Mouse (Mus musculus) cerebral cortex, adult 2 months (tissue): ENCODE data around the gene Fbxw10.

Source experiments
- WGBS: fragments of 180-500 bp; shearing (Covaris S2); methylation state at CpG from one replicate; pipeline ENCODE4 v1.1.7; 2018; 5-methylcytosine and 5-hydroxymethylcytosine counted together

The Fbxw10 gene

GRCm38 (mm10) chr11:62846961-62847654 lies at the start of gene Fbxw10:
Gene Fbxw10, plus strand, starts transcription at chr11:62847069.
- 31% methylated on average over 12 of the region's 12 CpGs for WGBS

DNA sequence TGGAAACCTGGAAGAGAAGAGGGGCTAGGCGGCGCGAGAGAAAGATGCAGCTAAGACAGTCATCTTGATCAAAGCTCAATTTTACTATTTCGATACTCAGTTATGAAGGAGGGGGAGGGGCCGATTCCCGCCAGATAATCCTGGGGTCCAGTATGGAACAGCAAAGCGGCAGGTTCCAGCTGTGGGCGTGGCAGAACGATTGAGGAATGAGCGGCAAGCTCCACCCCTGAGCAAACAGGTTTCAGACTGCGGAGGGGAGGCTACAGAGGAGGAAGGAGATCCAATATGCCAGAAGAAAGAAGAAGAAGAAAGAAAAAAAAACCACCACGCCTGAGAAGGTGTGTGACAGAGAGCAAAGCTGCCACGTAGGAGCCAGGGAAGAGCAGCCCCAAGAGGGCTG lies 42.8 kb upstream of the Fbxw10 start:
- WGBS, result 60% methylated on average over 13 of the region's 13 CpGs

DNA sequence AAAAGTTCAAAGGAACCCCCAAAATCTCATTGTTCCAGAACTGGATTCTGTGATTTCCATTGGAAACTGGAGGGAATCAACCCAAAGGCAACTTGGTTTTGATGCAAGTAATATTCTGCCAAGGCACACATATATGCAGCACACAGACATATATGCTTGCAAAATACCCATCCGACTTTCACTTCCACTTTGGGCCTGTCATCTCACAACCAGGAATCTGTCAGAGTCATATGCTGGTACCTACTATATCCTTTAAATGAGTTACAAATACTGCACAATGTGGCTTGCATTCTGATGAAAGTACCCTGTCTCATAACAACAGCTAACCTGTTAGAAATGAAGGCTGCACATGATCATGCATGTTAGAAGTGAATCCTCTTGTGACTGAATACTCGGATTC lies 38.9 kb upstream of the Fbxw10 start:
- WGBS, result 92% methylated on average over 2 of the region's 2 CpGs

- 75% methylated on average over 4 of the region's 4 CpGs for whole genome bisulfite sequencing
Measured at GRCm38 (mm10) chr11:62809201-62809600, 37.7 kb upstream of the Fbxw10 start.

GRCm38 (mm10) chr11:62812268-62812667 lies 34.6 kb upstream of the Fbxw10 start:
- 86% methylated on average over 6 of the region's 6 CpGs for WGBS

- WGBS, result 55% methylated on average over 1 of the region's 1 CpGs
Measured at GRCm38 (mm10) chr11:62813497-62813896, 33.4 kb upstream of the Fbxw10 start.

DNA sequence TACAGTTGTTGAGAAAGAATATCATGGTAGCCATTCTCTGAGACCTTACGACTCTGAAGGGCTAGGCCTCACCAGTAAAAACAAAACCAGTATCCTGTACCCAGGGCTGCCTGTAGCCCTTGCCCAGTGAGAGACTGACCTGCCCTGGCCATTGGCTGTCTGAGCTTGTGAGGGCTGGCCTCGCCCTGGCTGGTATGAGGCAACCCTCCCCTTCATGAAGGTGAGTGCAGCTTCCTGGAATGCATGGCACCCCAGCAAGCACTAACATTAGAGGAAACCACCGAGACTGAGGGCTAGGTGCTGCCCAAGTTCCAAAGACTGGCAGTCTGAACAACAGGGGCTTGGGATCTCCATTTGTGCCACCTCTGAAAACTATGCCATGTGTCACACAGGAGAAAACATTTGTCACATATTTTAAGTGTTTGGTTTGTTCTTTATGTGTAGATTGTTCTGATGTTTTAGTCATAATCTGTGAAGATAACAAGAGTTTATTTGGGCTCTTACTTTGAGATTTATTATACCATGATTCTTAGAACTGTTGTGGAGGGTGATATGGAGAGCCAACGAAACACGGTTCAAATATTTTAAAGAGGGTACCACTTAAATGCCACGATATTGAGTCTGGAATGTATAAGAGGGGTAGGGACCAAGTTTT lies 32.8 kb upstream of the Fbxw10 start:
- WGBS, result 83% methylated on average over 6 of the region's 6 CpGs

- 49% methylated on average over 4 of the region's 4 CpGs for WGBS
Measured at GRCm38 (mm10) chr11:62814625-62815024, 32.2 kb upstream of the Fbxw10 start.

DNA sequence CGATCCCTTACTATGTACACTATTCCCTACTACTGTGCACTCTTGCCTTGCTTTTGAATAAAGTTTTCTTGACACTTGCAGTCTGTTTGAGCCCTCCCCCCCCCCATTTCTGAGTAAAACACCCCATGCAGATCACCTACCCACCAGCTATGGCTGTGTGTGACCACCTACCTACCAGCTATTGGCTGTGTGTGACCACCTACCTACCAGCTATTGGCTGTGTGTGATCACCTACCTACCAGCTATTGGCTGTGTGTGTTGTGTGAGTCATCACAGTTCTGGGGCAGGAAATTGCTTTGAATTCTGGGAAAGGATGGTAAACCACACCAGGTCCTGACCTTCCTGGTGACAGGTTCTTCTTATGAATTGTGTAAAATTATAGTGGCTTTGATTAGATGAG lies 31.4 kb upstream of the Fbxw10 start:
- WGBS, result 100% methylated on average over 1 of the region's 1 CpGs

- 68% methylated on average over 6 of the region's 6 CpGs for WGBS
Measured at GRCm38 (mm10) chr11:62816591-62816990, 30.3 kb upstream of the Fbxw10 start.

- 95% methylated on average over 8 of the region's 8 CpGs for WGBS
Measured at GRCm38 (mm10) chr11:62819059-62819686, 27.7 kb upstream of the Fbxw10 start.

- 2% methylated on average over 15 of the region's 15 CpGs for WGBS
Measured at GRCm38 (mm10) chr11:62820059-62820541, 26.8 kb upstream of the Fbxw10 start, which contains the start of gene Trim16. Gene Trim16, plus strand, starts transcription at chr11:62820231.

- 11% methylated on average over 16 of the region's 16 CpGs for WGBS
Measured at GRCm38 (mm10) chr11:62820661-62821437, 26.0 kb upstream of the Fbxw10 start.

- WGBS, result 61% methylated on average over 5 of the region's 5 CpGs
Measured at GRCm38 (mm10) chr11:62821893-62822292, 25.0 kb upstream of the Fbxw10 start.

DNA sequence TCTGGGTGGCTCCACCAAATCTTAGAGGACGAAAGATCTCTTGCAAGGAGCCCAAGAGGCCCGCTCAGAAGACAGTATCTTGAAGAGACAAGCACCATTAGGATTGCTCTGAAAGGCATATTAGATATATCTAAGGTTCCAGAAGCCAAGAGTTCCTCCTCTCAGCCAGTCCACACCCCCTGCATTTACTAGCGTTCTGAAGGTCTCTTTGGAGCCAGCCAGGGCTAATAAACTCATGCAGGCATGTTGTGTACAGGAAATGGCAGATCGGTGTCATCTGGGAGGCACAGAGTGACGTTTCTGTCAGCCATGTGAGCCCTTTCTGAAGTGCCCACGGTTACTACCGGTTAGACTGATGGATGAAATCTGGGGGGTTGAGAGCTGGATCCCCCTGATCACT lies 22.7 kb upstream of the Fbxw10 start:
- WGBS, result 82% methylated on average over 7 of the region's 7 CpGs

- WGBS, result 87% methylated on average over 9 of the region's 9 CpGs
Measured at GRCm38 (mm10) chr11:62825222-62826105, 21.4 kb upstream of the Fbxw10 start.

GRCm38 (mm10) chr11:62826106-62826733 lies 20.6 kb upstream of the Fbxw10 start:
- 79% methylated on average over 6 of the region's 6 CpGs for WGBS

DNA sequence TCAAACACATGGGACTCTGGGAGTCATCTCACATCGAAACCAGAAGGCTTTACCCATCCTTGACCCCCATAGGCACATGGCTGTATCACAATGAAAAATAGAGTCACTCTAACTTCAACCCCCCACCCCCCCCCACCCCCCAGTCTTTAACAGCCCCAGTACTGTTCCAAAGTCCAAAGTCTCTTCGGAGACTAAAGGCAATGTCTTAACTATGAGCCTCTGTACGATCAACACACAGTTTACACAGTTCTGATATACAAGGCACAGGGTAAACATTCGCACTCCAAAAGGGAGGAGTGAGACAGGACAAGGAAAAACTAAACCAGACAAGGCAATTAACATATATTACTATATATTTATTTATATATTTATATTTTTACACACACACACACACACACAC lies 19.7 kb upstream of the Fbxw10 start:
- 93% methylated on average over 4 of the region's 4 CpGs for WGBS

DNA sequence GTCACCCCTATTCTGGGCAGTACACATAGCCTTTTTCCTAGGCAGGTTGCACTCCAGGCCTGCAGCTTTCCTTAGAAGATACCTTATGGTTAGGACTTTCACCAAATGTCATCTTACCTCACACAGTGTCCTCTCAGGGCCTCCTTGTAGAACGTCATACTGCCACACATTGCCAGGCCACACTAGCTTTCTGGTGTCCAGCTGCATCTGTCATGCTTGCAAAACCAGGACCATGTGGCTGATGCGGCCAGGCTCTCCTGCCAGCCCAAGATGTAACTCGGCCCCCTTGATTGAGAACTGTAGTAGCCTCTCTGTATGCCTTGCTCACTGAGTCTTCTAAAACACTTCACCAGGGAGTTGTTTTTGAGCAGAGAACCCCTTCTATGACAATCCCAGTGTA lies 19.0 kb upstream of the Fbxw10 start:
- 89% methylated on average over 3 of the region's 3 CpGs for WGBS

GRCm38 (mm10) chr11:62830387-62830786 lies 16.5 kb upstream of the Fbxw10 start:
- WGBS, result 92% methylated on average over 2 of the region's 2 CpGs
